Mouse (Mus musculus) limb, embryonic 11.5 days (tissue): Measurements from ENCODE around the gene Slc38a8. TPM values are rescaled to one million over a fixed set of nuclear protein-coding genes. Genes with fewer than 3 reads are reported as not detected.

Source experiments
- ATAC-seq: fragments of 200-750 bp; cut with Nextera tagmentation; 2 replicates; pipeline ENCODE4 v1.8.0; 2017; ENCODE audit warnings: low read depth; ENCODE audit not compliant: insufficient number of reproducible peaks, low FRiP score, low TSS enrichment
- DNase-seq: peaks from one replicate; pipeline ENCODE4 v3.0.0-alpha.2; 2015; ENCODE audit warnings: low spot score
- H3K27ac ChIP-seq: fragments of 300-500 bp; sonication (generic); replicated peaks from 2 replicates; pipeline ENCODE4 v1.5.1; 2014; ENCODE audit warnings: low read depth, mild to moderate bottlenecking, low read length
- H3K27me3 ChIP-seq: fragments of 300-500 bp; sonication (generic); 2 replicates; pipeline ENCODE4 v1.6.1; 2014; ENCODE audit warnings: mild to moderate bottlenecking, low read length, mixed read lengths; ENCODE audit not compliant: control insufficient read depth, insufficient read depth
- H3K36me3 ChIP-seq: fragments of 300-500 bp; sonication (generic); 2 replicates; pipeline ENCODE4 v1.6.1; 2014; ENCODE audit warnings: mild to moderate bottlenecking, low read length, moderate library complexity, mixed read lengths; ENCODE audit not compliant: control insufficient read depth, insufficient read depth
- H3K4me1 ChIP-seq: fragments of 300-500 bp; sonication (generic); 2 replicates; pipeline ENCODE4 v1.6.1; 2014; ENCODE audit warnings: low read length, mixed read lengths; ENCODE audit not compliant: control insufficient read depth, insufficient read depth
- H3K4me2 ChIP-seq: fragments of 300-500 bp; sonication (generic); 2 replicates; pipeline ENCODE4 v1.6.1; 2014; ENCODE audit warnings: low read depth, mild to moderate bottlenecking, moderate library complexity; ENCODE audit not compliant: severe bottlenecking
- H3K4me3 ChIP-seq: fragments of 300-500 bp; sonication (generic); 2 replicates; pipeline ENCODE4 v1.5.1; 2014; ENCODE audit warnings: low read depth, low read length
- H3K9ac ChIP-seq: fragments of 300-500 bp; sonication (generic); 2 replicates; pipeline ENCODE4 v1.6.1; 2014; ENCODE audit warnings: mild to moderate bottlenecking, low read length
- H3K9me3 ChIP-seq: fragments of 300-500 bp; sonication (generic); 2 replicates; pipeline ENCODE4 v1.6.1; 2016; ENCODE audit warnings: low read length; ENCODE audit not compliant: control insufficient read depth
- WGBS: fragments of 180-500 bp; shearing (Covaris S2); extraction: QIAGEN DNeasy Blood & Tissue Kit; methylation state at CpG from one replicate; pipeline ENCODE4 v1.1.7; 2014; 5-methylcytosine and 5-hydroxymethylcytosine counted together
- polyA plus RNA-seq: library from polyadenylated mRNA; unstranded; fragments of >200 nt; fragmentation: Nextera tagmentation; extraction: Ambion mirVana; gene quantifications from 2 replicates; pipeline ENCODE4 v1.2.1, GENCODE M21; 2014

Gene Slc38a8
- polyA plus RNA-seq, 1 experiment from 2014 or later: not detected

GRCm38 (mm10) chr8:119449627-119450026 lies 51.9 kb downstream of the Slc38a8 start:
- no peak overlapping the region for H3K4me3 ChIP-seq
- no peak for DNase-seq
- no peak for ATAC-seq
- 81% methylated on average over 12 of the region's 12 CpGs for WGBS
- H3K4me1 ChIP-seq: peaks cover 2% of the 10 kb centered on the region; the same call in 1 of the 2 replicates
- H3K9ac ChIP-seq: no peak overlapping the region
- no peak overlapping the region for H3K27ac ChIP-seq
- no peaks in the 10 kb centered on the region for H3K36me3 ChIP-seq
- H3K27me3 ChIP-seq: peaks cover 18% of the 10 kb centered on the region
- H3K4me2 ChIP-seq: no peak overlapping the region; the same call in 1 of the 2 replicates
- no peaks in the 10 kb centered on the region for H3K9me3 ChIP-seq

DNA sequence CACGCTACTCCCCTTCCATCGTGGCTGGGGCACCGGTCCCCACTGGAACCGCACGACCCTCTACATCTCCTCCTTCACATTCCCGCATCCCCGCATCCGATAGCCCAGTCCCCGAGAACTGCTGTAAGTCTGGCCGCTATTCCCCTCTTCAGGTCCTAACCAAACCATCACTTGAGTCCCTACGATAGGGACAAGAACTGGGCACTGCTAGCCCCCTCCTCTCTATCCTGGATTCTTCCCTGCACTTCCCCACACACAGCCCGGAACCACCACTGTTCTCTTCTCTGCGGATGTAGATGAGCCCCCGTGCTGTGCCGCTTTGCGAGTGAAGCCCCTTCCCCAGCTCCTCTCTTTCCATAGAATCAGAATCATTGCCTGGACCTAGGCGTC lies 53.7 kb downstream of the Slc38a8 start:
- ATAC-seq (no peak), DNase-seq (no peak)
- WGBS: 1% methylated on average over 17 of the region's 17 CpGs
- Histone ChIP-seq H3K27ac (no peak overlapping the region), H3K27me3 (peaks cover 18% of the 10 kb centered on the region), H3K4me3 (peak overlapping the region; percentile 57), H3K9ac (no peak overlapping the region; the same call in 1 of the 2 replicates), H3K36me3 (no peaks in the 10 kb centered on the region), H3K4me1 (peaks cover 2% of the 10 kb centered on the region; the same call in 1 of the 2 replicates), H3K9me3 (no peaks in the 10 kb centered on the region), H3K4me2 (peak overlapping the region; percentile 85)

DNA sequence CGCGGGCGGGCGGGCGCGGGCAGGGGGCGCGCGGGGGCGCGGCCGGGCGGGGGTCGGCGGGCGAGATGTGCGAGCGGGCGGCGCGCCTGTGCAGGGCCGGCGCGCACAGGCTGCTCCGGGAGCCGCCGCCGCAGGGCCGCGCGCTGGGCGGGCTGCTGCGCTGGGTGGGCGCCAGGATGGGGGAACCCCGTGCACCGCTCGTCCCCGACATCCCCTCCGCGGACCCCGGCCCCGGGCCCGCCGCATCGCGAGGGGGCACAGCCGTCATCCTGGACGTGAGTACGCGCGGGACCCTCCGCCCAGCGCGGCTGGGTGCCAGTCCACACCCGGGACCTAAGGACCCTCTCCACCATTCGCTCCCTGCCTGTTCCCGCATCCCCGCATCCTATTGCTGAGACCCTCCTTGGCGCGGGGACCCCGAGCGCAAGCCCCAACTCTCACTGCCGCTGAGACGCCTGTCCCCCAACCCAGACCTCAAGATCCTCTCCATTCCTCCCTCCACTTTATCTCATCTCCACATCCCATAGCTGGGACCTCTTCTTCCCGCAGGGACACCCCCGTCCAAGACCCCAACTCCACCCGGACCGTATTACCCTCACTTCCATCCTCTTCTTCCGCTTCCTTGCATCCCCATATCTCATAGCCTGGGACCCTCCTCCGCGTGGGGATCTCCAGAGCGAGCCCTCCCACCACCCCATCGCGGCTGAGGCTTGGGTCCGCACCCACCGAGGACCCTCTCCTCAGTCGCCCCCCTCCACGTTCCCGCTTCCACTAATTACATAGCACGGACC lies 54.3 kb downstream of the Slc38a8 start:
- Histone ChIP-seq H3K4me1 (peaks cover 2% of the 10 kb centered on the region; the same call in 1 of the 2 replicates), H3K27ac (no peak overlapping the region), H3K4me2 (peak overlapping the region; percentile 85), H3K9ac (peak overlapping the region; percentile 76), H3K4me3 (peak overlapping the region; percentile 57), H3K27me3 (peaks cover 18% of the 10 kb centered on the region), H3K36me3 (no peaks in the 10 kb centered on the region), H3K9me3 (no peaks in the 10 kb centered on the region)
- WGBS: under 1% methylated on average over 42 of the region's 80 CpGs
- ATAC-seq (no peak), DNase-seq (peak; percentile 56)

- H3K27me3 ChIP-seq: peaks cover 18% of the 10 kb centered on the region
- WGBS: 2% methylated on average over 35 of the region's 52 CpGs
- H3K4me2 ChIP-seq: peak within 1 kb of the TSS; percentile 85
- peak; percentile 26; the same call in 1 of the 2 replicates for ATAC-seq
- H3K4me1 ChIP-seq: peaks cover 2% of the 10 kb centered on the region; the same call in 1 of the 2 replicates
- no peak within 1 kb of the TSS for H3K27ac ChIP-seq
- no peaks in the 10 kb centered on the region for H3K36me3 ChIP-seq
- peak within 1 kb of the TSS; percentile 57 for H3K4me3 ChIP-seq
- H3K9me3 ChIP-seq: no peaks in the 10 kb centered on the region
- DNase-seq: peak; percentile 96
- H3K9ac ChIP-seq: peak within 1 kb of the TSS; percentile 76
Measured at GRCm38 (mm10) chr8:119446211-119446989, 55.1 kb downstream of the Slc38a8 start, which contains the start of gene Necab2. Gene Necab2 (plus strand): TSS chr8:119446719.

- DNase-seq (no peak), ATAC-seq (no peak)
- no peaks in the 10 kb centered on the region for H3K36me3 ChIP-seq
- peaks cover 9% of the 10 kb centered on the region; the same call in 1 of the 2 replicates for H3K4me1 ChIP-seq
- peaks cover 9% of the 10 kb centered on the region for H3K27me3 ChIP-seq
- H3K4me2 ChIP-seq: no peak overlapping the region
- H3K9me3 ChIP-seq: no peaks in the 10 kb centered on the region
- H3K9ac ChIP-seq: no peak overlapping the region
- H3K27ac ChIP-seq: no peak overlapping the region
- H3K4me3 ChIP-seq: no peak overlapping the region
- WGBS: 90% methylated on average over 8 of the region's 8 CpGs
Measured at GRCm38 (mm10) chr8:119442970-119443369, 58.5 kb downstream of the Slc38a8 start.

DNA sequence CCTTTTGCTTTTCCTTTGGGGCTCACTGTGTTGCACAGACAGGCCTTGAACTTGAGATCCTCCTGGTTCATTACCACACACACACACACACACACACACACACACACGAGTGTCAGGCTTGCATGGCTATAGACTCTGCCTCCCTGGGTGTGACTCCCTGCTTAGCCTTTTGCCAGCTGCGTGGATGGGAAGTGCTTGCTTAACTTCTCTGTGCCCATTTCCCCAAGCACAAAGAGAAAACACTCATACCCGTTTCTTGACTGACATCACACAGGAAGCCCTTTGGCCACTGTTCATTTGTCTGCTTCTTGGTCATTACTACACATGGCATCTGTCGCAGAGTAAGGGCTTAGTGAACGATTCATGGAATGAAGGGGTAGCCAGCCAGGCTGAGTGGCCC lies 59.5 kb downstream of the Slc38a8 start:
- H3K4me2 ChIP-seq: no peak overlapping the region
- no peaks in the 10 kb centered on the region for H3K9me3 ChIP-seq
- ATAC-seq (no peak), DNase-seq (no peak)
- peaks cover 13% of the 10 kb centered on the region for H3K4me1 ChIP-seq
- H3K9ac ChIP-seq: no peak overlapping the region
- WGBS: 64% methylated on average over 5 of the region's 5 CpGs
- H3K27ac ChIP-seq: no peak overlapping the region
- H3K27me3 ChIP-seq: no peaks in the 10 kb centered on the region; the same call in 1 of the 2 replicates
- no peaks in the 10 kb centered on the region for H3K36me3 ChIP-seq
- no peak overlapping the region for H3K4me3 ChIP-seq

GRCm38 (mm10) chr8:119440952-119441270 lies 60.6 kb downstream of the Slc38a8 start:
- Histone ChIP-seq H3K4me2 (0 out of 2 replicates have a peak overlapping the region, but pooled peaks have one; percentile 31), H3K27me3 (no peaks in the 10 kb centered on the region), H3K27ac (no peak overlapping the region), H3K9ac (no peak overlapping the region), H3K4me1 (peaks cover 13% of the 10 kb centered on the region; the same call in 1 of the 2 replicates), H3K36me3 (no peaks in the 10 kb centered on the region), H3K9me3 (no peaks in the 10 kb centered on the region), H3K4me3 (no peak overlapping the region)
- WGBS: 59% methylated on average over 1 of the region's 1 CpGs
- DNase-seq: no peak
- peak; percentile 32; the same call in 1 of the 2 replicates for ATAC-seq

GRCm38 (mm10) chr8:119440250-119440951 lies 61.1 kb downstream of the Slc38a8 start:
- 14% methylated on average over 16 of the region's 16 CpGs for WGBS
- Histone ChIP-seq H3K4me3 (no peak overlapping the region), H3K4me2 (peak overlapping the region; percentile 31), H3K9me3 (no peaks in the 10 kb centered on the region), H3K9ac (no peak overlapping the region), H3K4me1 (peaks cover 13% of the 10 kb centered on the region; the same call in 1 of the 2 replicates), H3K27me3 (no peaks in the 10 kb centered on the region), H3K27ac (no peak overlapping the region), H3K36me3 (no peaks in the 10 kb centered on the region)
- ATAC-seq (peak; percentile 58; the same call in 1 of the 2 replicates), DNase-seq (peak; percentile 87)
